Mouse (Mus musculus) thymus, postnatal 36 days (tissue): ENCODE measurements around the gene Phlpp1.
"Not testable (repeated sequence)": the region's sequence is repeated elsewhere in the genome, so short reads cannot be mapped to it uniquely, and the experiment has no call there.

ENCODE experiments used
- DNase-seq, 2 experiments: peaks; one replicate each; pipeline ENCODE4 v3.0.0; 2022; ENCODE audit warnings: mixed read lengths in 2 of 2

The Phlpp1 gene

DNA sequence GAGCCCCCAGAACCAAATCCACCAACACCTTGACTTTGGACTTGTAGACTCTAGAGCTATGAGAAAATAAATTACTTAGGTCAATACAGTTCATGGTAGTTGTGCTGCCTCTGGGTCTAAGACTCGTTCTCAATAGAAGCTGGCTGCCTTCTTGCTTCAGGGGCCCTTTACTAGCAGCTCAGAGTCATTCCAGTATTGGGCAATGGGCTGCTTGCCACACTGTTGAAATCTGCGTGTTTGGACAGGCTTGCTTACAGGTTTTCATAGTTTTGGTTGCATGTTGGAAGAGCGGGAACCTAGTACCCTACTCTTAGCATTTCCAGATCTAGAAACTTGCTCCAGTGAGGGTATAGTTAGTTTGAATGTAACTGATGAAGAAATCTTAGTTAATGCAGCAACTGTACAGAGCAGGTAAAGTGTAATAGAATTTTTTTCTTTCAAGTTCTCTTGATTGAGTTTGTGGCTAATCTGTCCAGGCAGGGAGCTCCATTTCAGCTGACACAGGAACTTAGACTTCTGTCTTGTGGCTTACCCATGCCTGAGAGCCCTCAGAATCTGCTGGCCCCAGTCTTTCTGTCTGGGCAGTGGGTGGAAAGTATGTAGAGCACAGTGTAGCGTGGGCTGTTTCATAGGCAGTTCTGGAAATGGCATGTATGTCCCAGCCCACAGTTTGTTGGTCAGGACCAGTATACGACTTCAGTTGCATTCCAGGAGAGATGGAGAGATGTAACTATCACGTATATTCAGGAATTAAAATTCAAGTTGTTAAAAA lies 96.7 kb downstream of the Phlpp1 start:
- DNase-seq: no peak

DNA sequence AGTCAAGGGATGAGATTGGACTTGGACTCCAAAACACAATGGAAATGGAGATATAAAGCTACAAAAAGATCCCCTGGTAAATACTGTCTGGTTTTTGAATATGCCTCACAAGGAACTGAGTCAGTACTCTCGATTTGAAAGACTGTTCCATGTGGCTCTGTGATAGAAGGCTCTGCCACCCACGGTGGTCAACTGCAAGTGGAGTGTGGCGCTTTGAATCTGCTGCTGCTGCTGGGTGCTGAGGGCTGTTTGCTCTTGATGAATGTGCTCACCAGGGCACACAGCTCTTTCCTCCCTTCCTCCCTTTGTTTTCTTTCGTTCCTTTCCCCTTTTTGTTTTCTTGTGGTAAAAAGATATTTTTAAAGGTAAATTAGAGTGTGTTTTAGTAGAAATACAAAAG lies 97.8 kb downstream of the Phlpp1 start:
- DNase-seq: no peak

DNA sequence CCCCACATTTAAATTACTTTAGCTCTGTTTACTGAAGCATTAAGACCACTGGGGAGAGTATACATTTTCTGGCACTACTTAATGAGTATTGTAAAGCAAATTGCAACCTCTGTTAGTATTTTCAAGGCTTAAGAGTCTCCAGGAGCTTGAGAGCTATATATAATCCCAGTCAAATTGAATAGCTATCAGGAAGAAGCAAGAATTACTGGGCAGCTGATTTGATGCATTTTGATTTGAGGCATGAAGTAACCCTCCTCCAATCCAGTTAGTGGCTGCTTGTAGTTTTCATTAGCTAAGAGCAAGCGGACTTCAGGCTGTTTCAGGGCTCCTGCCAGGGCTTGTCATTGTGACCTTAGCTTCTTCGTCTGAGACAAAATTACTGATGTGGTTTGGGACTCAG lies 101.4 kb downstream of the Phlpp1 start:
- no peak for DNase-seq

DNA sequence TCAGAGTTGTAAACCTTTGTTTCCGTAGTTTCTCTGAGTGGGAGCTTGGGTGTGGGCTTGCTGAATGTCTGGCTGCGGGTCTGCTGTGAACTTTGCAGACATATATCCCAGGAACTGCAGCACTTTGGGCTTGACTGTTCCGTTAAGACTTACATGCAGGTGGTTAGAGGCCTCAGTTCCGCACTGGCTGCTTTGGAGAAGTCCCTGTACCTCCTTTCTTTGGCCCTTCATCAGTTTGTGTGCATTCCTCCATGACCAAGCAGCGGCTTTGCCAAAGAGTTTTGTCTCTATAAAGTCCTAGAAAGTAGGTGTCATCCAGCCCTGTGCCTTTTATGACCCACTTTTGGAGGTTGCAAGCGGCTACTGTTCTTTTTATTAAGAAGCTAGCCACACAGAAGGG lies 102.2 kb downstream of the Phlpp1 start:
- no peak for DNase-seq

GRCm38 (mm10) chr1:106274561-106275001 lies 103.0 kb downstream of the Phlpp1 start:
- no peak for DNase-seq

- no peak for DNase-seq
Observed at GRCm38 (mm10) chr1:106275142-106275541, 103.6 kb downstream of the Phlpp1 start.

DNA sequence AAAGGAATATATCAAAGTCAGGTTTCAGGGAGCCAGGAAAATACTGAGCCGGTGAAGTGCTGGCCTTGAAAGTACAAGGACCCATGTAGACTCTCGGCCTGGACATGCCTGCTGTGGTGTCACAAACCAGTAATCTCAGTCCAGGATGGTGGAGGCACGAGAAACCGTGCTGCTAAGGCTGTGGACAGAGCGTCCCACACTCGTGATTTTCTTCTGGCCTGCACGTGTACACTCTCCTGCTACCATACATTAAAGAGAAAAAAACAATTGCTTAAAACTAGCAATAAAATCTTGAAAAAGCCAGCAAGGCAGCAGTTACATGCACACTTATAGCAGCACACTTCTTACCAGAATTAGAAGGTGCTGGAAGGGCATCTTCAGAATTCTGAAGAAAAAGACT lies 104.2 kb downstream of the Phlpp1 start:
- no peak for DNase-seq

GRCm38 (mm10) chr1:106276824-106277223 lies 105.3 kb downstream of the Phlpp1 start:
- no peak for DNase-seq

DNA sequence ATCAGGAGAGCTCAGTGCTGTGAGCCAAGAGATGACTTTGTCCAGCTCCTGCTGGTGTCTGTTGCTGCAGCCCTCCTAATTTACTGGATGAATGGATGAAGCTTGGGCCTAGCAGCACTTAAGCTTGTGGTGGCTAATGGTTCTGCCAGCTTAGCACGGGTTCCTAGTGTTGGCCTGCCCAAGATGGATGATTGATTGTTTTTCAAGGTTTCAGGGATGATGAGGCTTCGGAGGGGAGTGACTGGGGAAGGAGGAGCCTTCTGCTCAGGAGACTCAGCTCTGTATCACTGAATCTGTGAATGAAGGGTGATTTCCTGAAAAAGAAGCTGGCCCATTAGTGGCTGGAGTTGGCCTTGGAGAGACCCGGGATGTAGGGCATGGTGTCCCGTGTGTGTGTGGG lies 105.7 kb downstream of the Phlpp1 start:
- no peak for DNase-seq

- DNase-seq: peak in 1 of 2 experiments; percentile 27
Observed at GRCm38 (mm10) chr1:106278552-106279060, 107.1 kb downstream of the Phlpp1 start.

DNA sequence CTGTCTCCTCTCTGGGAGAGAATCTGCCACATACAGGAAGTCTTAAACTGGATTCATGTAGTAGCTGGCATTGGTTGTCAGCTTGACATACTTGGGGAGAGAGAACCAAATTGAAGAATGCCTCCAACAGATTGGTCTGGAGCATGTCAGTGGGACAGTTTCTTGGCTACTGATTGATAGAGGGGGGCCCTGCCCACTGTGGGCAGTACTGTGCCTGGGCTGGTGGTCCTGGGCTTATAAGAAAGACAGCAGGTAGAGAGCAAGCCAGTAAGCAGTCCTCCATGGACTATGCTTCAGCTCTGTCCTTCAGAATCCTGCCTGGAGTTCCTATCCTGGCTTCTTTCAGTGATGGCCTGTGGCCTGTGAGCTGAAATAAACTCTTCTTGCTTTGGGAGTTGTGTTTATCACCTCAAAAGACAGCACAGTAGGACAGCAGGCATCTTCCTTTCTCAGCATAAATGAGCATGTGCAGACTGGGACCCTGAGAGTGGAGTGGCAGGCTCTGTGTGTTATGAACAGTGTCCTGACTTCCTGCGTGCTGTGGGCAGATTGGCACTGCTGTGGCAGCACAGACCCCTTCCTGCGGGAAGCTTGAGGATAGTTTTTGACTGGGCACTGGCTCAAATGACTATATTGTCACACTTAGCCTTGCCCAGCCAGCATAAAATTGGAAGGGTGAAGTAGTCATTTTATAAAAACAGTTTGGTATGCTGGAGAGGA lies 108.0 kb downstream of the Phlpp1 start:
- DNase-seq: no peak

GRCm38 (mm10) chr1:106280171-106280913 lies 108.8 kb downstream of the Phlpp1 start:
- DNase-seq: no peak

GRCm38 (mm10) chr1:106286815-106287214 lies 115.3 kb downstream of the Phlpp1 start:
- DNase-seq: no peak

DNA sequence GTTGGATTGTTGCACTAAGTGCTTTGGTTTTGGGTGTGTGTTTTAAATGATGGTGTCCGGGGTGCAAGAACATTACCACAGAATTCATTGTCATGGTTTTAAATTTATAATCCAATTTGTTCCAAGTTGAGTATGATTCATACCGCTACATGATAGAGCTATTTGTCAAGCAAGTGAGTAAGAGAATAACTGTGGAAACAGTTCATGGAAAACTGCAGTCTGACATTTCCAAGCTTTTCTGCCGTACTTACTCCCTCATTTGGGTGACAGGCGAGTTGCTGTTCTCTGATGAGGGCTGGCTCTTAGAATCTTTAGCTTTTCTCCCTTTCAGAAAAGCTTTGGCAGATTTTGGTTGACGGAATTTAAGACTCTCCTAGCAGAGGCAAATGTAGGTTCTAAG lies 117.5 kb downstream of the Phlpp1 start:
- no peak for DNase-seq

DNA sequence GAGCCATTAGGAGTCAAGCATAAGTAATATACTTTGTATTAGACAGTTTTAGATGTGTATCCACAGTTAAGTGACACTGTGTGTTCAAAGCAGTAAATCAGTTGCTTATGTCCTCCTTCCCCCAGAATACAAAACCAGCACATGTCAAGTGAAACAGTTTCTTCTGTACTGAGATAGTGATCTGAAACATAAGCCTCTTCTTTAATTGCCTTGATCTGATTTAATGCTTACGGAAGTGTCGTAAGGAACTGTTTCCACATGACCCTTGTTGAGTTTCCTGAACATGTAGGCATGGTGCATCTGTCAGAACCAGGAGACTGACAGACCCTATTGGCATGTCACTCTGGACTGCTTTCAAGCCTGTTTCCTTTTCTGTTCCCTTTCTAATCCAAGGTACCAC lies 118.0 kb downstream of the Phlpp1 start:
- DNase-seq: no peak

- DNase-seq: no peak
Observed at GRCm38 (mm10) chr1:106309394-106310039, 138.0 kb downstream of the Phlpp1 start.

GRCm38 (mm10) chr1:106310285-106310684 lies 138.7 kb downstream of the Phlpp1 start:
- DNase-seq: no peak

DNA sequence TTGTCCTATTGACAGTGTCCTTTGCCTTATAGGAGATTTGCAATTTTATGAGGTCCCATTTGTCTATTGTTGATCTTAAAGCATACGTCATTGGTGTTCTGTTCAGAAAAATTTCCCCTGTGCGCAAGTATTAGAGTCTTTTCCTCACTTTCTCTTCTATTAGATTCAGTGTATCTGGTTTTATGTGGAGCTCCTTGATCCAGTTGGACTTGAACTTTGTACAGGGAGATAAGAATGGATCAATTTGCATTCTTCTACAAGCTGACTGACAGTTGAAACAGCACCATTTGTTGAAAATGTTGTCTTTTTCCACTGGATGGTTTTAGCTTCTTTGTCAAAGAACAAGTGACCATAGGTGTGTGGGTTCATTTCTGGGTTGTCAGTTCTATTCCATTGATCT lies 140.3 kb downstream of the Phlpp1 start:
- not testable (repeated sequence) for DNase-seq

- DNase-seq: no peak
Observed at GRCm38 (mm10) chr1:106314476-106314875, 142.9 kb downstream of the Phlpp1 start.

- no peak for DNase-seq
Observed at GRCm38 (mm10) chr1:106316641-106317304, 145.2 kb downstream of the Phlpp1 start.

GRCm38 (mm10) chr1:106318341-106318740 lies 146.8 kb downstream of the Phlpp1 start:
- DNase-seq: no peak

DNA sequence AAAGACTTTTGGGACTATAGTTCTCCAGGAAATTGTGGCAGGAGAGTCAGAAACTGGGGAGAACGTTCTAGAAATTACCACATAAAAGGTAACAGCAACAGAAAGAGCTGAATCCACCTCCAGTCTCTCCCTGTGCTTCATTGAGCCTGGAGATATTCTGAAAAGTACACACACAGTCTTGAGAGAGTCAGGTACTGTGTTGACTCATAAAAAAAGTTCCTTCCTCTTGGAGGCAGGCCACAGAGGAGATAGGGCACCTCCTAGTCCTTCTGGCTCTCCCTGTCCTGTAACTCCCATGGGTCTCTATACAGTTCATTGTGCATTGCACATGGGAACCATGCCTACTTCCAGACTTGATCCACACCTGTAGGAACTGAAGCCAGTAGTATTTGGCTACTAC lies 149.0 kb downstream of the Phlpp1 start:
- no peak for DNase-seq
